Mouse (Mus musculus) MEL-GATA-1-ER (cell line): ENCODE measurements at regions not wholly inside any gene's neighbourhood (a gene's known extent, or its start where the extent isn't known, plus 50 kb on each side); places are given as distances from the start of the nearest gene placed in this dataset.
"Not testable (repeated sequence)": the region's sequence is repeated elsewhere in the genome, so short reads cannot be mapped to it uniquely, and the experiment has no call there.

Experiments used
- DNase-seq: peaks from one replicate; pipeline ENCODE4 v3.0.0-alpha.2; 2012; ENCODE audit warnings: low read depth; ENCODE audit errors: extremely low read depth

DNA sequence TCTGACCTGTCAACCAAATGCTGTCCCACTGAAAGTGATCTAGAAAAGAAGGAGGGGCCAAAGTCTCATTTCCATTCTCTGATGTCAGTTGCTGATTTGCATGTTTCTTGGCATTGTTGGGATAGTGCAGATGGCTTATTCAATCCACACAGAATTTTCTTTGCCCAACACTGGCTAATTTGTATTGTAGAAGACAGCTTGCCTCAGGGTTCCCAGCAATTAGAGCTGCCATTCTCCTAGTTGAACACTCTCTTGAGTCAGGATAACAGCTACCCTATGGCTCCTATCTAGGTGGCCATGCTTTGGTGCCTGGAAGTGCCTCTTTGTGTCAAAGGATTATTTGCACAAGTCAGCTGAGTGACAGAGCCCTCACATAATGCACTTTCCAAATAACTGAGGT is 569.0 kb downstream of the Lrriq3 start:
- DNase-seq = no peak

DNA sequence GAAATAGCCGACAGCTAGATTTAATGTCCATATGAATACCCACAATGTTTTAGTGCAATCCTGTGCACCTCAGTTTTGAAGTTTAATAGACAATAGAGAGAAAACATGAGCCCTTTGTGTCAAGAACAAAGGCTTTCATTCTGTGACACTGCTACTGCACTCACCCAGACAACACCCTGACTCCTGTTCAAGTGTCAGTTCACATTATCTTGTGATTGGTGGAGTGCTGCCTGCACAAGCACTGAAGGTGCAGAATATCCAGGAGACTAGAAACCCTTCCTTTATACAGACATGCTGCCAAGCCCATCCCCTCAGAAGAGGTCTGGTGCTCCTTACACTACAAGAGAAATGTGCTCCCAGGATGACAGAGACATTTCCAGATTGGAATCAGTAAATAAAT is 579.3 kb downstream of the Lrriq3 start:
- DNase-seq = no peak

DNA sequence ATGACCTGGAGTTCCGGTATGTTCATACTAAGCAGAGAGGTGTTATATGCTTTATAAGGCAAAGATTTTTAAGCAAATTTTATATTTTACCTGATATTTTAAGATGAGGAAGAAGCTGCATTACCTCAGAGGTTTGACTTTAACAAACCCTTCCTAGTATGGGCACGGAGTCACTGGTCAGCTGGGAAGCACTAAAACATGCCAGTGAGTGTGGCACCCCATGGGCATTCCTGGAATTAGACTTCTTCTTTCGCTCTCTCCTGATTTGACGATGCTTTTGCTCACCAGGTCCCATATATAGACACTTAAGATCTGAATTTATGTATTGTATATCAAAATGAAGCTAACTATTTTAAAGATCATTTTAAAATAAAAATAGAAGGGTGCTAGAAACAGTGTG is 587.0 kb downstream of the Lrriq3 start:
- no peak for DNase-seq

DNA sequence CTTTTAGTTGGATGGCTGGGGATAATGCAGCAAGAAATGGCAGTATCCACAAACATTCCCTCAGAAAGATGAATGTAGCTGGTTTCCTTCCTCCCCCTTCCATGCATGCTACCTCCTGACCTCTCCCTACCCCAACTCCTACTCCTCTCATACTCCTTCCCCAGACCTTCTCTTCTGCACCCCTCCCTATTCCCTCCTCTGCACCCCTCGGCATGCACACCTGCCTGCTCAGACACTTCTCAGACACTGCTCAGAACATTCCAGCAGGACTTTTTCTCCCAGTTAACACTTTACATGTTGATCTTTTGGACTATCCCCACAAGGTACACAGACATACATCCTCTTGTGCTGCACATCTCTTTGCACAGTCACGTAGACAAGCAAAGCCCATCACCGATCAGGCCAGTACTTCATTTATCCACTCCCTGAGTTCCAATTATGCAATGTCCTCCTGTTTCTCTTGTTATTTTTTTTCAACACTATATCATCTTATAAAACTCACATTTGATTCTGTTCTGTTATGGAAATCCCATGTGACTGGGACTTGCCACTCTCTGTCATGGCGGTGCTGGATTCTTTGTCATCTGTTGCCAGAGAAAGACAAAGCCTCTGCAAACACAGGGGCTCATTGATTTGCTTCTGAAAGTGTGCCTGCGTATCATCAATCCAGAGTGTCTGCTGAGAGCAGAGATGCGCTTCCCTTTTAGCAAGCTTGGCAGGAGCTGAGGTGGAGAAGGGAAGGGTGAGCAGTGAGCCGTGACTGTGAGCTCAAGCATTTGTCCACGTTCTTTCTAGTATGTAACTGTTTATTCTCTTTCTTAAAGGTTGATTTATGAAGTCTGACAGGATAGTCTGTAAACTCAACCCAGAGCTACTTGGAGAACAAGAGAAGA is 589.9 kb downstream of the Lrriq3 start:
- no peak for DNase-seq

DNA sequence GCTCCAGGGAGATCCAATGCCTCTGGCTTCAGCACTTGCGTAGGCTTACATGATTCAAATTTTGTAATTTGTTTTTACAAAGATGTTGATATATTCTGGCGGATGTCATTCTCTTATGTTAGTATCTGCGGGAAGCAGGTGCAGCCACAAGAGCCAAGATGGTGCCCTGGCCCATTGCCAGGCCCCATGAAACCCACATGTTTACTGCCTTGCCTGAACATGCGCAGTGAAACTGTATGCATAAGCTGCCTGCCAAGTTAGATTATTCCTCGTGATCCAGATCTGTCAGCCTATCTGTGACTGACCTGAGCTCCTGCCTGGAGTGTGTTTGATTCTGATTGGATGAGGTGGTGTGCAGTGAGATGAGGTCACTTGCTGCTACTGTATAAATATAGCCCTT is 595.1 kb downstream of the Lrriq3 start:
- no peak for DNase-seq

DNA sequence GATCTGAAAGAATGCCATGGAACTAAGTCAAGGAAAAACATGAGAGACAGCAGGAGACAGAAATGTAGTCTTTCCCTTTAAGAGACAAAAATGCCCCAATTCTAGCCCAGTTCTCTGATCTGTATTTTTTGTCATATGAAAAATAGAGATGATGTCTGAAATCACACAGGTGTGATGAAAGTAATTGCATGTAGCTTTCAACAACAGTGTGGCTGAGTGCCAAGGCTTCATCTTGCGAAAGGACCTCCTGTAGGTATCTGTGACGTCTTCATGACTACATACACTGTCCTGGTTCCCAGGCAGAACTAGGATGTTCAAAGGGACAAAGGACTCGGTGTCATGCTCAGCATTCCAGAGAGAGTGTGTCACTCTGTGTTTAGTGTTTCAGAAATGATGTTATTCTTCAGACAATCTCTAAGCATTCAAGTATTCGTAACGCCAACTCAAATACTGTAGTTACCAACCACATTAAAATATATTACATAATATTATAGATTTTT is 629.8 kb downstream of the Lrriq3 start:
- no peak for DNase-seq

DNA sequence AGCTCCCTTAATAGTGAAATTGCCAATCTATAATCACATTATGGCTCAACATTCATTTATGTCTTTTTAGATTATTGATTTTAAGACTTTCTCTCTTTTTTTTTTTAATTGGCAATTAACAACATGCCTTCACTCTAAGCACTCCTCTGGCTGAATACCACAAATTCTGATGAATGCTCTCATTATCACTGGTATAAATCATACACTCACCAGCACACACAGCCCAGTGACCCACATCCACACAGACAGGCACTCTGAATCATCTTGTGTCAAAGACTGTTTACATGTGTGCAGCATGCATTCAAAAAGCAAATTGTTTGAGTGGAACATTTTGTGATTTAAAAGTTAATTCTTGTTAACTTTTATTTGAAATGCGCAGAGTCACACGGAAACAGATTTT is 649.2 kb downstream of the Lrriq3 start:
- no peak for DNase-seq

DNA sequence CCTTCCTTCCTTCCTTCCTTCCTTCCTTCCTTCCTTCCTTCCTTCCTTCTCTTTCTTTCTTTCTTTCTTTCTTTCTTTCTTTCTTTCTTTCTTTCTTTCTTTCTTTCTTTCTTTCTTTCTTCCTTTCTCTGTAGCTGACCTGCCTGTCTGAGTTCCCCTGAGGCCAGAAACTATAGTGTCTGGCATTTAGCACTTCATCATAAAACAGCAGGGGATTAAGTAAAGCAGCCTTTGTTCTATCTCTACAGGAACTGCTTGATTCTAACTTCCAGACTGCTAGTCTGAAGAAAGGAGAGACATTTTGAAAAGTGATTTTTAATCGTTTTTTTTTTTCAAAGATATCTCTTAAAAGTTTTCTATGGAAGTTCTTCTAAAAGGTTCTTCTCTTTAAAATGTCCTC is 653.4 kb downstream of the Lrriq3 start:
- DNase-seq = not testable (repeated sequence)

DNA sequence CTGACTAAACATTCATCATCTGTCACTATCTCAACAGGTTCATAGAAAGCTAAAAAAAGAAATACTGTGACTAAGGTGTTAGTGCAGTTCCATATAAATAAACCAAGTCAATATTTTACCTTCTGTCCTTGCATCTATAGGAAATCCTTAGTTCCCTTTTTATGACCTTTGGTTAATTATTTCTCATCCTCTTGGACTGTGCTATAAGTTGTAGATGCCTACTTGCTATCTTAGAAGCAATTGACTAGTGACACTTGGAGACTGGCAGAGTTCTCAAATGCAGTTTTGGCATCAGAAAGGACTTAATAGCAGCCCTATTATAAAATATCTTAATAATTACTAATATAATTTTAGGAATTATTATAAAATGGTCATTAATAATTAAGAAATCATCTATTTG is 654.3 kb downstream of the Lrriq3 start:
- no peak for DNase-seq

DNA sequence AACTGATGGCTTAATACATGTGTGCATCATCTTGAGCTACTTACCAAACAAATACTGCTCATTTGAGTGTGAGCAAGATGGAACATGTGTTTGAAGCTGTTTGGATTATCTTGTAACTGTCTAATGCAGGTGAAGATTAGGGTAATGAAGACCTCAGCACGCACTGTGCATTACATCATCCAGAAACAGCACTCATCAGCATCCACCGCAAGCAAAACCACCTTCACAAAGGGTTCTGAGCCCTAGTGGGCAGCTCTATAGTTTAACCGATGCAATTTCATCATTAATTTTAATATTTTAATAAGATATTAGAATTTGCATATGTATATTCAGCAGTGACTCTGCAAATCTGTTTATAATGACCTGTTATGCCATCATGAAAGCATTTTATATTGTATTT is 664.1 kb downstream of the Lrriq3 start:
- DNase-seq = no peak

DNA sequence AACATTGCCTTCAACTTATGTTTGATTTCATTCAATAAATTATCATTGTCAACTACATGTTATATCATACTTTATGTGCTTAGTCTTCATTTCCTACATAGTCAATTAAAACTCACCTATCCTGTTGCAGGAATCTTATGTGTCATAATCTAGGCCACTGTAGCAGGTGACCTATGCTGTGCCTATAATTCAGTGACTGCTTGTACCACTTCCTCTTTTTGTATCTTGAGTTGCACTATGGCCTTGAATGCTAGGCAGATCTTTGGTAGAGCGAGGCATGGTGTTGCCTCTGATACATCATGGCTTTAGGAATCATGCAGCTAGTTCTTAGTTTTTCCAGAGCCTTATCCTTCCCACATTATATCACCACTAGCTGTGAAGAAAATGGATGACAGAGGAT is 682.8 kb downstream of the Lrriq3 start:
- no peak for DNase-seq

DNA sequence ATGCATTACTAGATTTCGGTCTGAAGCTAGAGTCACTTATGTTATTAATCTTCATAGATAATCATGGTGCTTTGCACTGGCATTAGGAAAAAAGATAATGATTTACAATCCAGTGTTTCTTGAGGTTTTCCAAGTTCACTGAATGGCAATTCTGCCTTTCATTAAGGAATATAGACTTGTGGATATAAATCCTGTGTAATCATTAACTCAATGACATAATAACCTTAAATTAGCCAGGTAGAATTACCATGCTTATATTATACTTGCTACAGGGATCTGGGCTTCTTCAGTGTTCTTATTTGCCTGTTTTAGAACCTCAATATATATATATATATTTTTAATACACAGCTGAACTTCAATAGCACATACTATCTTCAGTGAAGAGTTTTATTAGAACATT is 683.8 kb downstream of the Lrriq3 start:
- DNase-seq = no peak

DNA sequence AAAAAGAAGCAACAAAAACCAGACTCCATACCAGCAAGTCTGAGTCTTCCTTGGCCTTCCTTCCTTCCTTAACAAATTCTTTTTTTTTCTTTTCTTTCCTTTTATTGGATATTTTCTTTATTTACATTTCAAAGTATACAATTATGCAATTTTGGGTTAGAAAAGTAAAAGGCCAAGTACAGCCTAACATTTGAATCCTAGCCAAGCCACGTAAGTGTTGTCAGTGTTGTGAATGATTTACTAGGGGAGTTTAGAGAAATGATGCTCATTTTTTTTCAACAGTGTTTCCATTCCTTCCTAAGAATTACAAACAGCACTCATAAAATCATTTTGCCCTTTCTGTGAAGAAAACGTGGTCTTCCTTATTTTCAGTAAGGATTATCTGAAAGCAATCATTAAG is 722.5 kb downstream of the Lrriq3 start:
- no peak for DNase-seq

DNA sequence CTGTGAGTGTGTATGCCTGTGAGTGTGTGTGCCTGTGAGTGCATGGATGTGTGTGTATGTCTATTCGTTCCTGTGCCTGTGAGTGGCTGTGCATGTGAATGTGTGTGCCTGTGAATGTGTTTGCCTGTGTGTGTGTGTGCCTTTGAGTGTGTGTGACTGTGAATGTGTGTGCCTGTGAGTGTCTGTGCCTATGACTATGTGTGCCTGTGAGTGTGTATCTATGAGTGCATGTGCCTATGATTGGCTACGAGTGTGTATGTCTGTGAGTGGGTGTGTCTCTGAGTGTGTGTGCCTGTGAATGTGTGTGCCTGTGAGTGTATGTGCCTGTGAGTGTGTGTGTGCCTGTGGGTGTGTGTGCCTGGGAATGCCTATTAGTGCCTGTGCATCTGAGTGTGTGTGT is 731.6 kb downstream of the Lrriq3 start:
- DNase-seq = no peak

DNA sequence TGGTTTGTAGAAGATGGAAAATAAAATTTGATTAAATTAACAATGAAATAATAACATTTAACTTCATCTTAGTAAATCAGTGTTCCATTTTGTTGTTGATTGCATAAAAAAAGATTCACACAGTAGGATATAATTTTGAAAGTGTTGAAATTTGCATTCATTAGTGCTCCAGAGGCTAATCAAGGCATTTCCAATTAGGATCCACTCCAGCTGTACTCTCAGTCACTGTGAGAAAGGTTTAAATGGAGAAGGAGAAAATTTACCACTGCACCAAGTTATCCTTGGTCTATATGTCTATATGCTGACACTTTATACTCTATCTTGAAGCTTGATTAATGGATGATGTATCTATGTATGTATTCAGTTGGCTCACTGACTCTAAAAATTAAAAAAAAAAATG is 695.3 kb upstream of the Negr1 start:
- DNase-seq = no peak

DNA sequence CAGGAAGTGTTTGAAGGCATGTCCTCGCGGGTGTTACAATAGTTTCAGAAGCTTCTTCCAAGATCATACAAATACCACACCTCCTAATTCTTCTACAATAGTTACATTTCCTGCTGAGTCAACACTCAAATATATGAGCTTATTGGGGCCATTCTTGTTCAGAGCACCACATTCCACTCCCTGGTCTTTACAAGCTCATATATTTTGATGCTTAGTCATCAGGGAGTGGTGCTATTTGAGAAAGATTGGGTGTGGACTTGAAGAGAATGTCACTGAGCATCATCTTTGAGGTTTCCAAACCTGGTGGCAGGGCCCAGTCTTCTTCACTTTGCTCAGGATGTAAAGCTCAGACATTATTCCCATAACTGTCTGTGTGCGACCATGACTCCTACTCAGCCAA is 685.9 kb upstream of the Negr1 start:
- DNase-seq = no peak

DNA sequence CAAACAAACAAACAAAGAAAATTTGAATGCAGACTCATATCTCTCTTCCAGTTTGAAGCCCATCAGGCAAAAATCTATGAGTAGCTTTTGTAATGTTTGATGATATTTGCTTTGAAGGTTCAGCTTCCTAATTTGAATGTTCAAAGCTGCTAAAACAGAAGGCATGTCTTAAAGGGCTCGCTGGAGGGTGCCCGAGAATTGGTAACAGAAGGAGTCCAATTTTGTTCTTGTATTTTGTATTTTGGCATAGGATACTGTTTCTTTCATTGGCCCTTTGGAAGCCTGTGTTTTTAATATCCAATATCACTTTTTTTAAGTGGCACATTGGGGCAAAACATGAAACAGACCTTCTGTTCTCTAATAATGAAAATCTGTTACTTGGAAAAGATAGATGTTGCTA is 683.2 kb upstream of the Negr1 start:
- DNase-seq = no peak

DNA sequence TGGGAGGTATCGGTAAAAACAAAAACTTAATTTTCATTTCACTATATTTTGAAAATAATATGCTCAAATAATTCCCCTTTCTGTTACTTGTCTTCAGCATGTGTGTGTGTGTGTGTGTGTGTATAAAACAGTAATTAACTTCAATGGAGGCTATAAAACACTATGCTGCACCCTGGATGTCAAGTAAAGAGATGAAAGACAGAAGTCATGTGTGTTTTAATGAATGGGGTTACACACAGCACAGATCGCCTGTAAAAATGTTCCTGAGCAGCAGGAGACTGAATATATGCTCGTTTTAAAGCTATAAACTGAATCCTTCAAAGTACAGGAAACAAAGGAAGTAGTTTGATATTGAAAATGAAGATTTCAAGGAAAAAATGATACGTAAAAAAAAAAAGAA is 680.9 kb upstream of the Negr1 start:
- DNase-seq = no peak

DNA sequence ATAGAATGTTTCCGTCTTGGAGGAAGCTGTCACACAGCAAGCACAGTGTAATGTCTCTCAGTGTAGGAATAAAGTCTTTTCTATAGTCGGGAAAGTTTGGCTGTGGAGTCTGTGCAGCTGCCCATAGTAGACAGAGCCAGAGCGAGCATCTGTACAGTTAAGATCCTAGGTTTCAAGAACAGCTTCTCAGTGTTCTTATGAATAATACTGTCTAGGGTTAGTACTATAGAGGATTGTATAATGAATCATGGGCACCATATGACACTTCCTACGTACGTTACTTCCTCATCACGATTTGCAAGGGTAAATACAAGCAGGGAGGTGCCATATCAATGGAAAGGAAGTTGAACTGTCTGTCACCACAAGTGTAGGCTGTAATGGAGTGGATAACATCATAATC is 645.6 kb upstream of the Negr1 start:
- DNase-seq = no peak

DNA sequence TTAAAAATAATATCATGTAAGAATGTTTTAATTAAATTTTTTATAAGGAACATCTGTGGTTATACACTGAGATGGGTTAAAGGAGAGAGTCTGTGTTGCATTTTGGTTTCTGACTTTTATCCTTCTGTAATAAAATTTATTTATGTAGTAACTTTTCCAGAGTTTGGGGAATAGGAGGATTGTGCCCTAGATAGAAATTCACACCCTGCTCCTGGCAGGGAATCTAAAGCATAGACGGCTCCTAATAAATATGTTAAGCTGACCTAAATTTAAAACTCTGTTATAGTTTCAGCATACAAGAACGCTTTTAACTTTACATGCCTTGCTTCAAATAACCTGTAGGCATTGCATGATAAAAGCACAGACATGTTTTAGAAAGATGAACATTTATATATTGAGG is 618.7 kb upstream of the Negr1 start:
- no peak for DNase-seq

DNA sequence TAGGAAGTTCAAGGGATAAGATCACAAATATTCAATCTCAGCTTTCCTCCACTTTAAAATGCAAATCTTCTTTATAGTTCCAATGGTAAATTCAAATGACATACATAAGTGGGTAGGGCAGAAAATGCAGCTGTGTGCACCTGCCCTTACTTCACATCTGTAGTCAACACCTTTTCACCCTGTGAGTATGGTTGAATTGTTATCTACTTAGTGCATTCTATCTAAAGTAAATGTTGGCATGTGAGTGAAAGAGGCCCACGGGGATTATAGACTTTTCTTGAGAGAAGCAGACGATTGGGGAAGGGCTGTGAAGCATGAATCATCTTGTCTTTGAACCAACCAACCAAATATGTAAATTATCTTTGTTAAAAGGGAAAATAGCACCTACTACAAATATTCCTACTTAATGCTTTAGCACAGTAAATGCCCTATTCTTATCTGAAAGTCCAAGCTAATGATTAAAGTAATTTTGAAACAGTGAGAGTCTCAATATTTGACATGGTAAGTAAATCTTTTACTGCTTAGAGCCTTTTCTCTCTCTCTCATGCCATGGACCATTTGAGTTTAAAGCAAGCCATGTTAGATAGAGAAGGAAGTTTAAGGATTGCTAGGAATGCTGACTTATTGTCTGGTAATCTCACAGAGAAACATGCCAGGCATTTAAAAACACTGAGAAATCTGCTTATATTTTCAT is 617.4 kb upstream of the Negr1 start:
- no peak for DNase-seq

DNA sequence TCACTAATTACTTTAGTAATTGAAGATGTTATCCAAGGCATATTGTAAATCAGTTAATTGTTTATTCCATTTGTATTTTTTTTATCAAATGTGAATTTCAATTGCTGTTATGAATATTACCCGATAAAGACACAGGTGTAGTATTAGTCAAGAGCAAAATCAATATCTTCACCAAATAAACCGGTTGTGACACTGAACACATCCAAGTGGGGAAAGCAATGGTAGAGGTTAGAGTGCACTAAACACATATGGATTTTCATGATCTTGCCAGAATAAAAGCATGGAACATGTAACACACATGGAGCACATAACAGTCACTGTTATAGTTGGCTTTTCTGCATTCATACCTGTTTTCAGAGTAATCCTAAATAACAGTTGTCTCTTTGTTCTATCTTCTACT is 616.4 kb upstream of the Negr1 start:
- DNase-seq = no peak

DNA sequence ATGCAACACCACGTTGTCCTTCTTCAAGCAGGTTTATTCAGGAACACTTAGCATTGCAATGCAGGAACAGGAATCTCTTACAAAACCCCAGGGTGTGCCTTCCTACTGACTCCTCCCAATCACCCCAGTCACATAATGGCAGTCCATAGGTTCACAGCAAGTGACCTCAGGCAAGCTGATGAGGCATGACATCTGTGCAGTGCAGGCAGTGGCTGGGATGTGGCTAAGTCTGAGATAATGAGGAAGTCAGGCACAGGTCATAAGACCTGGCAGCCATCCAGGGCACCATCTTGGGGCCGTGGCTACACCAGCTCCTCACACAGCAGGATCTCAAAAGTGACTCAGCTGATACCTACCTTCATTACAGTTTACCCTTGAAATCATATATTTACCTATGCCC is 599.1 kb upstream of the Negr1 start:
- DNase-seq = peak; percentile 2
